Mouse (Mus musculus): ENCODE results near the gene Dgke.
"Not testable (repeated sequence)": the region's sequence is repeated elsewhere in the genome, so short reads cannot be mapped to it uniquely, and the experiment has no call there.

DNA sequence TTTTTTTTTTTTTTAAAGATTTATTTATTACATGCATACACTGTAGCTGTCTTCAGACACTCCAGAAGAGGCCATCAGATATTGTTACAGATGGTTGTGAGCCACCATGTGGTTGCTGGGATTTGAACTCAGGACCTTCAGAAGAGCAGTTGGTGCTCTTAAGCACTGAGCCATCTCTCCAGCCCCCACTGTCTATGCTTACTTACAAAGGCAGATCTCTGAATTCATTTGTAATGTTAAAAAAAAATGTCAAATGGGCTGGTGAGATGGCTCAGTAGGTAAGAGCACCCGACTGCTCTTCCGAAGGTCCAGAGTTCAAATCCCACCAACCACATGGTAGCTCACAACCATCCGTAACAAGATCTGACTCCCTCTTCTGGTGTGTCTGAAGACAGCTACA, 21.1 kb downstream of the Dgke start:
- not testable (repeated sequence) for TF ChIP-seq CTCF (IDR thresholded peaks at IDR 0.05; ENCODE audit: low read depth); EP300 (optimal IDR thresholded peaks at IDR 0.05)

Measured in stomach, postnatal 0 days (tissue).